Mouse (Mus musculus) left cerebral cortex, adult 9 months (tissue): ENCODE results near the gene Pnpla3.

ENCODE experiments used
- DNase-seq, 2 experiments: peaks; one replicate each; pipeline ENCODE4 v3.0.0; 2022; ENCODE audit warnings: low spot score in 2 of 2

The Pnpla3 gene

GRCm38 (mm10) chr15:84217969-84218782 lies 50.5 kb downstream of the Pnpla3 start:
- DNase-seq = no peak

GRCm38 (mm10) chr15:84218783-84219271 lies 51.2 kb downstream of the Pnpla3 start:
- DNase-seq = no peak

GRCm38 (mm10) chr15:84221539-84221938 lies 53.9 kb downstream of the Pnpla3 start:
- DNase-seq = no peak

- no peak for DNase-seq
Measured at GRCm38 (mm10) chr15:84223423-84223822, 55.8 kb downstream of the Pnpla3 start.

- no peak for DNase-seq
Measured at GRCm38 (mm10) chr15:84224779-84225178, 57.1 kb downstream of the Pnpla3 start.

GRCm38 (mm10) chr15:84226918-84227317 lies 59.3 kb downstream of the Pnpla3 start:
- no peak for DNase-seq

- DNase-seq = no peak
Measured at GRCm38 (mm10) chr15:84230661-84231060, 63.0 kb downstream of the Pnpla3 start.

GRCm38 (mm10) chr15:84231113-84231712 lies 63.6 kb downstream of the Pnpla3 start:
- peak in 1 of 2 experiments; percentile 75 for DNase-seq

- DNase-seq = peak in 1 of 2 experiments; percentile 62
Measured at GRCm38 (mm10) chr15:84231721-84232561, 64.3 kb downstream of the Pnpla3 start, which contains the start of gene Parvb. Gene Parvb, plus strand, starts transcription at chr15:84232043.

- DNase-seq = no peak
Measured at GRCm38 (mm10) chr15:84232609-84233008, 65.0 kb downstream of the Pnpla3 start.

GRCm38 (mm10) chr15:84234794-84235581 lies 67.4 kb downstream of the Pnpla3 start:
- DNase-seq = no peak

GRCm38 (mm10) chr15:84235646-84236045 lies 68.0 kb downstream of the Pnpla3 start:
- peak in 1 of 2 experiments; percentile 40 for DNase-seq
